Mouse (Mus musculus) heart, embryonic 14.5 days (tissue): ENCODE results near the gene Smg1. TPM values are rescaled to one million over a fixed set of nuclear protein-coding genes. Genes with fewer than 3 reads are reported as not detected.

ENCODE experiments used
- ATAC-seq: fragments of 200-750 bp; cut with Nextera tagmentation; 2 replicates; pipeline ENCODE4 v1.8.0; 2017; ENCODE audit warnings: low read depth, moderate TSS enrichment; ENCODE audit not compliant: insufficient number of reproducible peaks, insufficient read depth, low FRiP score
- H3K27ac ChIP-seq, 2 experiments: fragments of 200-500 bp in 1 of 2; fragments of 300-500 bp in 1 of 2; sonication (generic) in 1 of 2; replicated peaks in 1 of 2; 2 replicates each; pipeline ENCODE4 v1.5.1; 2012 to 2014; ENCODE audit warnings: low read depth in 2 of 2, low read length in 2 of 2, control low read depth in 1 of 2, mild to moderate bottlenecking in 1 of 2, mixed read lengths in 1 of 2; ENCODE audit not compliant: control insufficient read depth in 1 of 2, insufficient read depth in 1 of 2
- H3K27me3 ChIP-seq: fragments of 300-500 bp; sonication (generic); 2 replicates; pipeline ENCODE4 v1.6.1; 2014; ENCODE audit warnings: mild to moderate bottlenecking, low read length, control low read depth; ENCODE audit not compliant: control insufficient read depth, insufficient read depth
- H3K36me3 ChIP-seq: fragments of 300-500 bp; sonication (generic); 2 replicates; pipeline ENCODE4 v1.6.1; 2014; ENCODE audit warnings: mild to moderate bottlenecking, control low read depth, low read length, mixed read lengths; ENCODE audit not compliant: control insufficient read depth, insufficient read depth
- H3K4me1 ChIP-seq, 2 experiments: fragments of 200-500 bp in 1 of 2; fragments of 300-500 bp in 1 of 2; sonication (generic) in 1 of 2; 2 replicates each; pipeline ENCODE4 v1.6.1; 2012 to 2014; ENCODE audit warnings: low read length in 2 of 2, control low read depth in 1 of 2, mixed read lengths in 1 of 2; ENCODE audit not compliant: control insufficient read depth in 2 of 2, insufficient read depth in 2 of 2
- H3K4me2 ChIP-seq: fragments of 300-500 bp; sonication (generic); 2 replicates; pipeline ENCODE4 v1.6.1; 2014; ENCODE audit warnings: mild to moderate bottlenecking, low read length
- H3K4me3 ChIP-seq, 2 experiments: fragments of 200-500 bp in 1 of 2; fragments of 300-500 bp in 1 of 2; sonication (generic) in 1 of 2; 2 replicates each; pipeline ENCODE4 v1.5.1; 2012 to 2014; ENCODE audit warnings: low read length in 2 of 2, mild to moderate bottlenecking in 2 of 2, control low read depth in 1 of 2, low read depth in 1 of 2, moderate library complexity in 1 of 2; ENCODE audit not compliant: control insufficient read depth in 1 of 2, insufficient read depth in 1 of 2
- H3K9ac ChIP-seq: fragments of 300-500 bp; sonication (generic); 2 replicates; pipeline ENCODE4 v1.6.1; 2014; ENCODE audit warnings: mild to moderate bottlenecking, low read length
- H3K9me3 ChIP-seq: fragments of 300-500 bp; sonication (generic); 2 replicates; pipeline ENCODE4 v1.6.1; 2016; ENCODE audit warnings: low read length, control low read depth; ENCODE audit not compliant: control insufficient read depth
- WGBS: fragments of 180-500 bp; shearing (Covaris S2); extraction: QIAGEN DNeasy Blood & Tissue Kit; methylation state at CpG from one replicate; pipeline ENCODE4 v1.1.7; 2014; 5-methylcytosine and 5-hydroxymethylcytosine counted together
- polyA plus RNA-seq: library from polyadenylated mRNA; unstranded; fragments of >200 nt; fragmentation: Nextera tagmentation; extraction: Ambion mirVana; gene quantifications from 2 replicates; pipeline ENCODE4 v1.2.1, GENCODE M21; 2014

Gene Smg1
- polyA plus RNA-seq, 1 experiment from 2014 or later, result 20.3 TPM

- WGBS, result 40% methylated on average over 5 of the region's 5 CpGs
- Histone ChIP-seq H3K27me3 (no peaks in the 10 kb centered on the region), H3K4me3 (no peak overlapping the region), H3K9me3 (no peaks in the 10 kb centered on the region), H3K9ac (no peak overlapping the region), H3K4me1 (peaks cover 2 to 3% of the 10 kb centered on the region in 2 experiments; a peak in 1 of 4 replicates), H3K36me3 (peaks cover 47% of the 10 kb centered on the region), H3K27ac (no peak overlapping the region), H3K4me2 (no peak overlapping the region)
- ATAC-seq, result no peak
These were observed 139.7 kb downstream of the Smg1 start for GRCm38 (mm10) chr7:118103462-118104379.

- Histone ChIP-seq H3K9ac (no peak overlapping the region), H3K4me3 (no peak overlapping the region), H3K9me3 (no peaks in the 10 kb centered on the region), H3K4me1 (peaks cover 2 to 3% of the 10 kb centered on the region in 2 experiments; a peak in 1 of 4 replicates), H3K4me2 (no peak overlapping the region), H3K36me3 (peaks cover 38% of the 10 kb centered on the region), H3K27ac (no peak overlapping the region), H3K27me3 (no peaks in the 10 kb centered on the region)
- WGBS, result 39% methylated on average over 4 of the region's 4 CpGs
- no peak for ATAC-seq
These were observed 140.6 kb downstream of the Smg1 start for GRCm38 (mm10) chr7:118102678-118103461.

- Histone ChIP-seq H3K36me3 (peaks cover 32% of the 10 kb centered on the region), H3K4me1 (peaks cover 2 to 3% of the 10 kb centered on the region in 2 experiments; a peak in 1 of 4 replicates), H3K27me3 (no peaks in the 10 kb centered on the region), H3K27ac (no peak overlapping the region), H3K4me2 (no peak overlapping the region), H3K9me3 (no peaks in the 10 kb centered on the region), H3K9ac (no peak overlapping the region), H3K4me3 (no peak overlapping the region)
- ATAC-seq, result no peak
- 46% methylated on average over 4 of the region's 4 CpGs for WGBS
These were observed 141.2 kb downstream of the Smg1 start for GRCm38 (mm10) chr7:118102231-118102630.

- H3K9ac ChIP-seq, result no peak overlapping the region
- no peak for ATAC-seq
- 45% methylated on average over 7 of the region's 7 CpGs for WGBS
- H3K4me2 ChIP-seq, result no peak overlapping the region
- no peak overlapping the region for H3K27ac ChIP-seq
- H3K27me3 ChIP-seq, result no peaks in the 10 kb centered on the region
- H3K4me3 ChIP-seq, result no peak overlapping the region
- H3K9me3 ChIP-seq, result no peaks in the 10 kb centered on the region
- peaks cover 2 to 3% of the 10 kb centered on the region in 2 experiments; a peak in 1 of 4 replicates for H3K4me1 ChIP-seq
- no peaks in the 10 kb centered on the region for H3K36me3 ChIP-seq
These were observed 145.9 kb downstream of the Smg1 start for GRCm38 (mm10) chr7:118097615-118098014.

Other genes with a start within 250 kb of the Smg1 start
- 475 and 566 TPM in 2 replicates for gene Rps15a, start 127.5 kb downstream of the Smg1 start, polyA plus RNA-seq
- gene Arl6ip1, start 114.0 kb downstream of the Smg1 start, polyA plus RNA-seq, result 232 and 268 TPM in 2 replicates
- gene Syt17, start 204.6 kb upstream of the Smg1 start, polyA plus RNA-seq, result 1.5 and 1.6 TPM in 2 replicates
- 2.4 and 2.5 TPM in 2 replicates for gene Itpripl2, start 248.3 kb upstream of the Smg1 start, polyA plus RNA-seq